Mouse (Mus musculus) inflammation-experienced regulatory T-cells (primary cell): ENCODE results near the gene Zfp768. TPM values are rescaled to one million over a fixed set of nuclear protein-coding genes. Genes with fewer than 3 reads are reported as not detected.

ENCODE experiments used
- polyA plus RNA-seq, 2 experiments: library from polyadenylated mRNA; unstranded; fragments of 100-300 nt; shearing (Covaris generic); gene quantifications; one replicate each; pipeline ENCODE4 v1.2.1; 2017

Zfp768 gene
- polyA plus RNA-seq = under 1 TPM in 1 of 2 experiments, not detected in 1; 0.55 TPM

DNA sequence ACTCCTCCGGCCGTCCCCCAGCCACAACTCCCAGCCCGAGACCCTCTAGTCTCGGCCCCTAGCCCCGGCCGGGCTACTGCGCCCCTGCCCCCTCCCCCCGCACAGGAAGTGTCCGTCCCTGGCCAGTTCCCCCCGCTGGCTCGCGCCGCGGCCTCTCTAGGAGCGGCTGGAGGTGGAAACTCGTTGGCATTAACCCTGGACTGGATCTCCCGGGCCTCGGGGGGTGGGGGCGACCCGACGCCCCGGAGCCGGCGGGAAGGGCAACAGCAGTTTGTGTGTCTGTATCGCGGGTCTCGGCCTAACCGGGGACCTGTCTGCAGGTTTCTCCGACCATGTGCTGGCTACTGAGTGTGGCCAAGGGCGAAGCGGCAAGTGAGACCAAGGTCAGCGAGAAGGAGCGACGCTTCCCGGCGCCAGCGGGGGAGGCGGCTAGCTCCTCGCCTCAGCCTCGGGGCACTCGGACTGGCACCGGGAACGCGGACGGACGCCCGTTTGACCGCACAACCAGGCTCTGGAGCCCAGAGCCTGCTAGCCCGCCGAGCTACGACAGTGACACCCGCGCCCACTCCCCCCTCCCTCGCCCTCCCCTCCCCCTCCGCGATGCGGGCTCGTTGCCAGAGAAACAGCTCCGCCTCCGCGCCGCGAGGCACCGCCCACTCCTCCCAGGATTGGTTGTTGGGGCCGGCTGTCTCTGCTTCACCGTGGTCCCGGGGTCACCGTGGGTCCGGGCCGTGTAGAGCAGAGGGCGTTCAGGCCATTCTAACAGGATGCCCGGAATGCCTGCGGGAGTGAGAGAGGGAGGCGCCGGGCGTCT, at the start of gene Zfp768:
TSS of gene Zfp768 (minus strand) at position 78 of the 814 bp plus-strand sequence.

DNA sequence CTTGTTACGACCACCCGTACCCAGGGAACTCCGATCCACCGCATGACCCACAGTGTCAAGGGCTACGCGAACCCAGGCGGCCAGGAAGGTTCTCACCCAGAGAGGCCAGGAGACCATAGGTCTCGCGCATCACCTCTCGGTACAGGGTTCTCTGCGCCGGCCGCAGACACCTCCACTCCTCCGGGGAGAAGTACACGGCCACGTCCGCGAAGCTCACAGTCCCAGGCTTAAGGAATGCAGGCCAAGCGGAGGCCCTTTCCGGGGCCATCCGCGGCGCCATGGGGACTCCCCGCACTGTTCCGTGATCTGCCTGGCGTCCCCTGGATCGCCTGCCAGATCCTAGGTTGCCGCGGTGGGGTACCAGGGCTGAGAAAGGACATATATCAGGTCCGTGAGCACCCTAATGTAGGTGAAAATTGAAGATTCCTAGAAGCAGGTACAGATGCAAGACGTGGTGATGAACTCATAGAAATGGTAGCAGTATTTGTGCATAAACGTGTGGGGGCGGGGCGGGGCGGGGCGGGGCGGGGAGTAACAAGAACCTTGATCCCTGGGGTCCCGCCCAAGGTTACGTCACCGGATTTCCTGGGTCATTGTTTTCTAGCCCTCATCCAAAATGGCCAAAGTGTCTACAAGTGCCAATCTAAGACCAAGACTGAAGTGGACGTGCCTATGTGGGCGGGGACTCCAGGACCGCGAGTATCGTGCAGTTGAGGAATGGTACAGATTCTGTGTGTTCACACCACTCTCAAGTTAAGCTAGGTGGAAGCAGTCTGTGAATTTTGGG, 48.0 kb upstream of the Zfp768 start, which contains the start of gene E430018J23Rik:
TSS of gene E430018J23Rik (minus strand) at position 473 of the 787 bp plus-strand sequence.

GRCm38 (mm10) chr7:127386641-127387392, 41.4 kb upstream of the Zfp768 start, which contains the start of gene 9130019O22Rik:
TSS of gene 9130019O22Rik (minus strand) at chr7:127387166.

GRCm38 (mm10) chr7:127375271-127376245, 30.2 kb upstream of the Zfp768 start, which contains the start of gene Zfp747:
TSS of gene Zfp747 (minus strand) at chr7:127376050.

GRCm38 (mm10) chr7:127296098-127296497, 49.3 kb downstream of the Zfp768 start, which contains the start of gene Itgal:
TSS of gene Itgal (plus strand) at chr7:127296260.

Other genes starting within 250 kb of the Zfp768 start
- 10 to 100 TPM; 17.9 to 21.1 TPM for gene Qprt, start 223.4 kb downstream of the Zfp768 start, polyA plus RNA-seq
- gene Spn, start 207.8 kb downstream of the Zfp768 start, polyA plus RNA-seq = 100 to 1,000 TPM in 1 of 2 experiments, 10 to 100 TPM in 1; 81.1 to 120 TPM
- gene Cd2bp2, start 149.5 kb downstream of the Zfp768 start, polyA plus RNA-seq = 10 to 100 TPM; 59.9 to 63.9 TPM
- gene Tbc1d10b, start 137.1 kb downstream of the Zfp768 start, polyA plus RNA-seq = 100 to 1,000 TPM in 1 of 2 experiments, 10 to 100 TPM in 1; 71.6 to 101 TPM
- gene Mylpf, start 136.7 kb downstream of the Zfp768 start, polyA plus RNA-seq = 10 to 100 TPM; 11.1 to 22.9 TPM
- gene Zfp553, start 112.5 kb downstream of the Zfp768 start, polyA plus RNA-seq = 10 to 100 TPM; 20.4 to 32.8 TPM
- 100 to 1,000 TPM; 433 to 501 TPM for gene Sept1, start 112.5 kb downstream of the Zfp768 start, polyA plus RNA-seq
- 10 to 100 TPM; 14.6 to 20.7 TPM for gene Zfp771, start 101.3 kb downstream of the Zfp768 start, polyA plus RNA-seq
- gene Dctpp1, start 84.9 kb downstream of the Zfp768 start, polyA plus RNA-seq = 10 to 100 TPM; 27.8 to 34.4 TPM
- gene Sephs2, start 71.5 kb downstream of the Zfp768 start, polyA plus RNA-seq = 10 to 100 TPM; 34.4 to 44.5 TPM
- 100 to 1,000 TPM; 325 to 340 TPM for gene Itgal, start 49.3 kb downstream of the Zfp768 start, polyA plus RNA-seq
- gene Zfp747, start 30.5 kb upstream of the Zfp768 start, polyA plus RNA-seq = 10 to 100 TPM; 15.1 to 22.7 TPM
- 10 to 100 TPM in 1 of 2 experiments, 1 to 10 TPM in 1; 7.4 to 15.1 TPM for gene 9130019O22Rik, start 41.6 kb upstream of the Zfp768 start, polyA plus RNA-seq
- 1 to 10 TPM; 6.3 to 6.7 TPM for gene E430018J23Rik, start 48.0 kb upstream of the Zfp768 start, polyA plus RNA-seq
- gene Zfp764, start 61.2 kb upstream of the Zfp768 start, polyA plus RNA-seq = 10 to 100 TPM; 13.3 to 15.4 TPM
- gene Zfp688, start 76.5 kb upstream of the Zfp768 start, polyA plus RNA-seq = 10 to 100 TPM; 43.5 to 48.6 TPM
- gene Zfp689, start 103.6 kb upstream of the Zfp768 start, polyA plus RNA-seq = 10 to 100 TPM in 1 of 2 experiments, 1 to 10 TPM in 1; 5.1 to 13.4 TPM
- 100 to 1,000 TPM; 126 to 153 TPM for gene Prr14, start 114.0 kb upstream of the Zfp768 start, polyA plus RNA-seq
- 10 to 100 TPM; 16.7 to 18.1 TPM for gene Fbrs, start 133.6 kb upstream of the Zfp768 start, polyA plus RNA-seq
- 10 to 100 TPM; 53.0 to 56.2 TPM for gene Srcap, start 166.4 kb upstream of the Zfp768 start, polyA plus RNA-seq
- 1 to 10 TPM; 6.6 to 9.7 TPM for gene Gm42715, start 174.0 kb upstream of the Zfp768 start, polyA plus RNA-seq
- gene Tmem265, start 215.8 kb upstream of the Zfp768 start, polyA plus RNA-seq = 10 to 100 TPM; 11.5 to 15.8 TPM
- gene Phkg2, start 227.8 kb upstream of the Zfp768 start, polyA plus RNA-seq = 100 to 1,000 TPM; 108 to 132 TPM
- gene Ccdc189, start 243.0 kb upstream of the Zfp768 start, polyA plus RNA-seq = 1 to 10 TPM in 1 of 2 experiments, under 1 TPM in 1; 0.82 to 1.1 TPM
- 100 to 1,000 TPM; 107 to 163 TPM for gene Rnf40, start 243.2 kb upstream of the Zfp768 start, polyA plus RNA-seq